Mouse (Mus musculus): ENCODE data around the gene Tcf7l1. TPM values are rescaled to one million over a fixed set of nuclear protein-coding genes. Genes with fewer than 3 reads are reported as not detected.

Tcf7l1 gene
- polyA plus RNA-seq, 1 experiment from 2014 or later = 5.7 TPM

DNA sequence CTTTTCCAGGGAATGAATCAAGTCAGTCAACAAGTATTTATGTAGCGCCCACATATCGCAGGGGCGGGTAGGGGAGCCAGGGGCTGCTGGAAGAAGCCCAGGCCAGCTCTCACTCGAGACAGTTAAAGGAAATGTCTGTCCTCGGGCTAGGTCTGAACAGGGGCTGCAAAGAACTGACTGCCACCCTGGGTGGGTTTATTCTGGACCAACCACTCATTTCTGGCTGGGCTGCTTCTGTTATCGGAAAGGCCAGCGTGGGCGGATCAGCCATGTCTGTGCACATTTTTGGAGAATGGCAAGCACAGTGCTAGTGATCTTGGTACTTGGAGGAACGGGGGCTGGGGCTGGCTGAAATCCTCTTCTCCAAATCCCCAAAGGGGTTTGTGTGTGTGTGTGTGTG is 103.9 kb downstream of the Tcf7l1 start:
- Histone ChIP-seq H3K4me1 (ENCODE audit: insufficient read depth) (no peaks in the 10 kb centered on the region), H3K36me3 (replicated peaks; ENCODE audit: insufficient read depth, low read length) (no peaks in the 10 kb centered on the region), H3K9me3 (ENCODE audit: low read length) (no peaks in the 10 kb centered on the region), H3K4me3 (ENCODE audit: low read depth, low read length) (no peak overlapping the region), H3K9ac (replicated peaks) (no peak overlapping the region), H3K4me2 (ENCODE audit: low read depth, low read length) (no peak overlapping the region), H3K27ac (ENCODE audit: low read depth) (no peak overlapping the region), H3K27me3 (ENCODE audit: insufficient read depth, low read length) (no peaks in the 10 kb centered on the region)
- WGBS (ENCODE audit: insufficient replicate concordance) = 65% methylated on average over 9 of the region's 9 CpGs
- TF ChIP-seq EP300 (IDR thresholded peaks at IDR 0.05; ENCODE audit: low read depth) = no peak
- TF ChIP-seq CTCF (IDR thresholded peaks at IDR 0.05; ENCODE audit: low read depth) = no peak
- DNase-seq (no peak), ATAC-seq (no peak)

DNA sequence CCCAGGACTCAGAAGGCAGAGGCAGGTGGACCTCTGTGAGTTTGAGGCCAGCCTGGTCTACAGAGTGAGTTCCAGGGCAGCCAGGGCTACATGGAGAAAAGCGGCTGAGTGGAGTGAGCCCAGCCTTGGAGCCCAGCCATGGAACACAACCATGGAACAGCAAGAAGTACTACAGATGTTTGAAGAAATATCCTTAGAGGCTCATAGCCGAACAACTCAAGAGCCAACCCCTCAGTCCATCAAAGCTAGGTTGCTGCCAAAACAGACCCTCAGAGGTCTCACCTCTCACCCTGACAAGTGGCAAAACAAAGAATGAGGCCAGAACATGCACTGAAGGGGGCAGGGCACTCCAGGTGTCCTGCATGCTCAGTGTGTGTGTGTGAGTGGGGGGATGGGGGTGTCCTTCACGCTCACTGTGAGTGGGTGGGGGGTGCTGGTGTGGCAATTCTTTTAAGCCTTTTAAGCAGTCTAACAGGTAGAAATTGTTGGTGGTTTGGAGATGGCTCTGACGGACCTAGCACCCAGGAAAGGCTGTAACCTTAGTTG is 104.7 kb downstream of the Tcf7l1 start:
- TF ChIP-seq CTCF (IDR thresholded peaks at IDR 0.05; ENCODE audit: low read depth) (no peak), EP300 (IDR thresholded peaks at IDR 0.05; ENCODE audit: low read depth) (no peak)

DNA sequence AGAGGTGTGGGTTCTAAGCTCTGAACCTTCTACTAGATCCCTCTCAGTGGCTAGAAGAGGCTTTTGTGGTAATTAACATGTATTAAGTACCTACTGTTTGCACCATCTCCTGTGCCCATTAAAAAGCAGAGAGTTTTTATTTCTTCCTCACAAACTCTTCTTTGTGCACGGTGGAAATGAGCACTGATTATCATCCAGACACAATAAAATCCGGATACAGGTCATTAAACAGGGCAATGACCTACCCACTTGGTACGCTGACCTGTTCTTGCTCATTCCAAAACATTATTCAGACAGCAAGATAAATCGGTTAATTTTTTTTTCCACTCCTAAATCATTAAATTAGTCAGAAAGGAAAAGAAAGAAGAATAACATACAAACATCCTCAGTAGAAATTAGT is 106.8 kb downstream of the Tcf7l1 start:
- 59% methylated on average over 4 of the region's 4 CpGs for WGBS (ENCODE audit: insufficient replicate concordance)
- no peak for ATAC-seq

More for the DNA sequence above, 104.7 kb downstream of the Tcf7l1 start:
- Histone ChIP-seq H3K36me3 (replicated peaks; ENCODE audit: insufficient read depth, low read length) (no peaks in the 10 kb centered on the region), H3K27me3 (ENCODE audit: insufficient read depth, low read length) (no peaks in the 10 kb centered on the region), H3K9ac (replicated peaks) (no peak overlapping the region), H3K27ac (ENCODE audit: low read depth) (no peak overlapping the region), H3K9me3 (ENCODE audit: low read length) (no peaks in the 10 kb centered on the region), H3K4me3 (ENCODE audit: low read depth, low read length) (no peak overlapping the region), H3K4me2 (ENCODE audit: low read depth, low read length) (no peak overlapping the region), H3K4me1 (ENCODE audit: insufficient read depth) (no peaks in the 10 kb centered on the region)
- ATAC-seq (no peak), DNase-seq (no peak)
- 64% methylated on average over 4 of the region's 4 CpGs for WGBS (ENCODE audit: insufficient replicate concordance)

DNA sequence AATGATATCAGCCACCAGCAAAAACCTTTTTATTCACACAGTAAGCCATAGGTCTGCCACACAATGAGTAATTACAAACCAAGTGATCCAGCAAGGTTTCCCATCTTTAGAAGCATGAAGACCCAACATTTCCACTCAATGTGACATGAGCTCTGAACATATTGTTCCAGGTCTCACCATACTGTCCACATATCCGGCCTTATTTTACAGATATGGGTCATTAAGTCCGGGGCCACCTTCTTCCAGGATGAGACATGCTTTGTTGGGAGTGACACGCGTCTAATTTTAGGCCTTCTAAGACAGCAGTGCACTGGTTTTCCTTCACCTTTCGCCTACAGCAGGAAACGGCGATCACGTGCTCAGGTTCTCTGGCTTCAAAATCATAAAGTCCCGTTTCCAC is 108.1 kb downstream of the Tcf7l1 start:
- no peaks in the 10 kb centered on the region for H3K9me3 ChIP-seq (ENCODE audit: low read length)
- no peak for DNase-seq
- H3K4me2 ChIP-seq (ENCODE audit: low read depth, low read length) = no peak overlapping the region
- H3K4me3 ChIP-seq (ENCODE audit: low read depth, low read length) = no peak overlapping the region
- H3K27ac ChIP-seq (ENCODE audit: low read depth) = no peak overlapping the region
- 0 out of 2 replicates have a peak, but pooled peaks have one; percentile 21 for ATAC-seq
- H3K36me3 ChIP-seq (replicated peaks; ENCODE audit: insufficient read depth, low read length) = no peaks in the 10 kb centered on the region
- TF ChIP-seq EP300 (IDR thresholded peaks at IDR 0.05; ENCODE audit: low read depth) (peak; percentile 53; the same call in 1 of the 2 replicates), CTCF (IDR thresholded peaks at IDR 0.05; ENCODE audit: low read depth) (no peak)
- H3K4me1 ChIP-seq (ENCODE audit: insufficient read depth) = no peaks in the 10 kb centered on the region
- H3K9ac ChIP-seq (replicated peaks) = no peak overlapping the region
- no peaks in the 10 kb centered on the region for H3K27me3 ChIP-seq (ENCODE audit: insufficient read depth, low read length)
- 78% methylated on average over 9 of the region's 9 CpGs for WGBS (ENCODE audit: insufficient replicate concordance)

More for the DNA sequence above, 106.8 kb downstream of the Tcf7l1 start:
- H3K4me3 ChIP-seq (ENCODE audit: low read depth, low read length) = no peak overlapping the region
- H3K4me1 ChIP-seq (ENCODE audit: insufficient read depth) = no peaks in the 10 kb centered on the region
- TF ChIP-seq EP300 (IDR thresholded peaks at IDR 0.05; ENCODE audit: low read depth) = no peak
- TF ChIP-seq CTCF (IDR thresholded peaks at IDR 0.05; ENCODE audit: low read depth) = no peak
- no peak for DNase-seq
- no peak overlapping the region for H3K4me2 ChIP-seq (ENCODE audit: low read depth, low read length)
- no peaks in the 10 kb centered on the region for H3K9me3 ChIP-seq (ENCODE audit: low read length)
- H3K36me3 ChIP-seq (replicated peaks; ENCODE audit: insufficient read depth, low read length) = no peaks in the 10 kb centered on the region
- H3K27ac ChIP-seq (ENCODE audit: low read depth) = no peak overlapping the region
- H3K27me3 ChIP-seq (ENCODE audit: insufficient read depth, low read length) = no peaks in the 10 kb centered on the region
- no peak overlapping the region for H3K9ac ChIP-seq (replicated peaks)

DNA sequence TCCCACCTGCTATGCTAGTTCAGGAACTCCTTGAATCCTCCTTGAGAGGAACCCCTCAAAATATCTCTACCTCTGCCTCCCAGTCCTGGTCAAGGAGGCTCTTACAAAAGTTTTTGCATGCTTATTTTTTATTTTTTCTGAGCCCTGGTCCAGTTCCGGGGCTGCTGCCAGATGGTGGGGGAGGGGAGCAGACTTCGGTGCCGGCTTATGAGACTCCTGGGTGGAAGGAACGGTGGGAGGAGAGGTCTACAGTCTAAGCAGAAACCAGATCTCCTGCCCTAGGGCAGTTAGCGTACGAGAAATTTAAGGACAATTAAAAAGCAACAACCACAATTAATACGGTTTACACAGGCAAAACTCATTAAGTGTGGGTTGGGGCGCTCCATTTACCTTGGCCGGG is 110.4 kb downstream of the Tcf7l1 start:
- H3K4me1 ChIP-seq (ENCODE audit: insufficient read depth) = no peaks in the 10 kb centered on the region
- no peaks in the 10 kb centered on the region for H3K27me3 ChIP-seq (ENCODE audit: insufficient read depth, low read length)
- H3K27ac ChIP-seq (ENCODE audit: low read depth) = no peak overlapping the region
- TF ChIP-seq EP300 (IDR thresholded peaks at IDR 0.05; ENCODE audit: low read depth) = no peak
- no peak for TF ChIP-seq CTCF (IDR thresholded peaks at IDR 0.05; ENCODE audit: low read depth)
- DNase-seq (no peak), ATAC-seq (no peak)
- 65% methylated on average over 9 of the region's 9 CpGs for WGBS (ENCODE audit: insufficient replicate concordance)
- H3K4me3 ChIP-seq (ENCODE audit: low read depth, low read length) = no peak overlapping the region
- no peaks in the 10 kb centered on the region for H3K36me3 ChIP-seq (replicated peaks; ENCODE audit: insufficient read depth, low read length)
- no peaks in the 10 kb centered on the region for H3K9me3 ChIP-seq (ENCODE audit: low read length)
- no peak overlapping the region for H3K9ac ChIP-seq (replicated peaks)
- H3K4me2 ChIP-seq (ENCODE audit: low read depth, low read length) = no peak overlapping the region

DNA sequence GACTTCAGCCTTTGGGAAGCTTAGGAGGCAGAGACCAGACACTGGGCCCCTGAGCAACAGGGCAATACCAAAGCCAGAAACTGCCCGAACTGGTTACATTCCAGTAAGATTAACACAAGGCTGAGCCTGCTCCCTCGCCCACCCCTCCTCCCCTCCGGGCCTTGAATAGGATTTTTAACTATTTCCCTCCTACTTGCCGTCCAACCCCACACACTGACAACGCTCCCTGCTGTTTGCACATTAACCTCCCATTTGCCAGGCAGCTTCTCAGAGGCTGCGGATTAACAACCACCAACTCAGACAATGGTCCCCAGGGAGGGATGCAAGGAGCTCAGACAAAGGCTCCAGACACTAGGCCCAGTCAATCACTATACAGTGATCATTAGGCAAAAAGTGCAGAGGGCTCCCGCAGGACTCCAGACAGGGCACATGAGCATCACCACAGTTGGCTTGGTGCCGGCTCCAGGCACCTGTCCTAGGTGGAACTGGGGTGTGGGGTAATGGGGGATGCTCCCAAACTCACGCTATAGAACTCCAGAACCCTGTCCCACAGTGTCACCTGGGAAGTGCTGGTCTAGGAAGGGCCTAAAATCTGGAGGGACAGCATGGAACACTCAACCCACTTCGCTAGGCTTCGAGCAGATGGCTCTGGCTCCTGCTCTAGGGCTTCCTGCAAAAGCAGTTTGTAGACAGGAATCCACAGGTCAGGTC is 111.4 kb downstream of the Tcf7l1 start:
- H3K36me3 ChIP-seq (replicated peaks; ENCODE audit: insufficient read depth, low read length) = no peaks in the 10 kb centered on the region
- no peak for TF ChIP-seq EP300 (IDR thresholded peaks at IDR 0.05; ENCODE audit: low read depth)
- TF ChIP-seq CTCF (IDR thresholded peaks at IDR 0.05; ENCODE audit: low read depth) = no peak
- no peaks in the 10 kb centered on the region for H3K9me3 ChIP-seq (ENCODE audit: low read length)
- ATAC-seq = no peak
- H3K27ac ChIP-seq (ENCODE audit: low read depth) = 0 out of 2 replicates have a peak overlapping the region, but pooled peaks have one; percentile 16
- no peak overlapping the region for H3K9ac ChIP-seq (replicated peaks)
- DNase-seq = no peak
- no peak overlapping the region for H3K4me3 ChIP-seq (ENCODE audit: low read depth, low read length)
- 47% methylated on average over 11 of the region's 11 CpGs for WGBS (ENCODE audit: insufficient replicate concordance)
- H3K27me3 ChIP-seq (ENCODE audit: insufficient read depth, low read length) = no peaks in the 10 kb centered on the region
- no peak overlapping the region for H3K4me2 ChIP-seq (ENCODE audit: low read depth, low read length)
- H3K4me1 ChIP-seq (ENCODE audit: insufficient read depth) = no peaks in the 10 kb centered on the region
